Mouse (Mus musculus) ES-Bruce4 (cell line): Measurements from ENCODE around the gene H2-Q1.
"Not testable (repeated sequence)": the region's sequence is repeated elsewhere in the genome, so short reads cannot be mapped to it uniquely, and the experiment has no call there.

ENCODE experiments used
- CTCF ChIP-seq: IDR thresholded peaks from one replicate; pipeline ENCODE4 v1.8.1; 2011; ENCODE audit warnings: low read depth, low read length
- EP300 ChIP-seq: IDR thresholded peaks from 2 replicates; pipeline ENCODE4 v1.6.1; 2011; ENCODE audit warnings: low read depth, low read length; ENCODE audit not compliant: insufficient read depth
- POLR2A ChIP-seq: IDR thresholded peaks from one replicate; pipeline ENCODE4 v1.8.1; 2011; ENCODE audit warnings: low read length; ENCODE audit not compliant: insufficient read depth

GRCm38 (mm10) chr17:35325124-35325523 is 4.9 kb downstream of the H2-Q1 start:
- not testable (repeated sequence) for TF ChIP-seq EP300, POLR2A
- peak; percentile 71 for TF ChIP-seq CTCF
